Mouse (Mus musculus) stomach, postnatal 0 days (tissue): ENCODE measurements around the gene Habp4. TPM values are rescaled to one million over a fixed set of nuclear protein-coding genes. Genes with fewer than 3 reads are reported as not detected.

ENCODE experiments used
- ATAC-seq: fragments of 200-750 bp; cut with Nextera tagmentation; 2 replicates; pipeline ENCODE4 v1.8.0; 2017; ENCODE audit not compliant: low FRiP score, low TSS enrichment
- DNase-seq: peaks from one replicate; pipeline ENCODE4 v3.0.0-alpha.2; 2016; ENCODE audit warnings: low spot score
- H3K27ac ChIP-seq: fragments of 300-500 bp; sonication (generic); replicated peaks from 2 replicates; pipeline ENCODE4 v1.5.1; 2014; ENCODE audit warnings: mild to moderate bottlenecking, control low read depth
- H3K27me3 ChIP-seq: fragments of 300-500 bp; sonication (generic); 2 replicates; pipeline ENCODE4 v1.6.1; 2014; ENCODE audit warnings: low read length; ENCODE audit not compliant: control insufficient read depth, insufficient read depth
- H3K36me3 ChIP-seq: fragments of 300-500 bp; sonication (generic); 2 replicates; pipeline ENCODE4 v1.6.1; 2014; ENCODE audit warnings: low read length, mixed read lengths; ENCODE audit not compliant: control insufficient read depth, insufficient read depth
- H3K4me1 ChIP-seq: fragments of 300-500 bp; sonication (generic); replicated peaks from 2 replicates; pipeline ENCODE4 v1.6.1; 2014; ENCODE audit warnings: antibody characterized with exemption; ENCODE audit not compliant: control insufficient read depth, insufficient read depth
- H3K4me2 ChIP-seq: fragments of 300-500 bp; sonication (generic); replicated peaks from 2 replicates; pipeline ENCODE4 v1.6.1; 2014; ENCODE audit warnings: low read depth, mild to moderate bottlenecking, control low read depth, moderate library complexity
- H3K4me3 ChIP-seq: fragments of 300-500 bp; sonication (generic); 2 replicates; pipeline ENCODE4 v1.5.1; 2014; ENCODE audit warnings: low read depth, low read length, control low read depth
- H3K9ac ChIP-seq: fragments of 300-500 bp; sonication (generic); 2 replicates; pipeline ENCODE4 v1.6.1; 2014; ENCODE audit warnings: mild to moderate bottlenecking, low read length, control low read depth, mixed read lengths
- H3K9me3 ChIP-seq: fragments of 300-500 bp; sonication (generic); 2 replicates; pipeline ENCODE4 v1.6.1; 2016; ENCODE audit warnings: low read length; ENCODE audit not compliant: control insufficient read depth
- CTCF ChIP-seq: IDR thresholded peaks from 2 replicates; pipeline ENCODE4 v1.5.1; 2016; ENCODE audit warnings: antibody characterized with exemption, low read depth, mild to moderate bottlenecking, moderate library complexity
- EP300 ChIP-seq: optimal IDR thresholded peaks from 2 replicates; pipeline ENCODE3; 2016; ENCODE audit warnings: antibody characterized with exemption
- whole genome bisulfite sequencing: fragments of 180-500 bp; shearing (Covaris S2); extraction: QIAGEN DNeasy Blood & Tissue Kit; methylation state at CpG from one replicate; pipeline ENCODE4 v1.1.7; 2014; 5-methylcytosine and 5-hydroxymethylcytosine counted together
- polyA plus RNA-seq: library from polyadenylated mRNA; unstranded; fragments of >200 nt; fragmentation: Nextera tagmentation; extraction: Ambion mirVana; gene quantifications from 2 replicates; pipeline ENCODE4 v1.2.1, GENCODE M21; 2015

Gene Habp4
- polyA plus RNA-seq, 1 experiment from 2014 or later: 11.9 TPM

DNA sequence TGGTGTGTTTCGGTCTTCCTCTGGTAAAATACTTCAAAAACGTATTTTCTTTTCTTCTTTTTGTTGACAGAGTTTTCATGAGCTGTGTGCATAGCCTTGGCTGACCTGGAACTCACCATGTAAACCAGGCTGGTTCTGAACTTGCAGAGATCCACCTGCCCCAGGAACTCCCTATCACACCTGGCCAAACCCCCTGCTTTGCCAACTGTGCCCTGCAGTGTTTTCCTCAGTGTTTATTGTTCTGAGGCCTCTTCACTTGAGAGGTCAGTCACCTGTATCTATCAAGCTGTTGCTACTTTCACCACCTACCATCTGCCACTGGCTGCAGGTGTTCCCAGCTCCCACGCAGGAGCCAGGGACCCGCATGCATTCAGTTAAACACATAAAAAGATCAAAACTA, 65.1 kb downstream of the Habp4 start:
- 72% methylated on average over 4 of the region's 4 CpGs for WGBS

DNA sequence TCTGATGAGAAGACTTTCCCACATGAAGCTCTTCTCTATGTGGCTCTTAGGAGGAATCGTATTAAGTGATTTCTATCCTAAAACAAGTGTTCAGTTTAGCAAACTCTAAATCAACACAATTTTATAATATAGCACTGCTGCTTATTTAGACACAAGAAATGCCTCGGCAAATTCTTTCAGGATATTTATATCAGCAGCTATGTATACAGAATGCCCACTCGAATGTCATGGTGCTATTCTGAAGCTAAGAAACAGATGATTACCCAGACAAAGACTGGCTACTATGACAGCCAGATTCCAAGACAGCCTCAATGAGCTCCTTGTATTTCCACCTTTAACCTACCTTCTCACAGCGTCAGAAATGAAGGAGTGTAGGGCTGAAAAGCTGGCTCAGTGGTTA, 71.5 kb downstream of the Habp4 start:
- Histone ChIP-seq H3K9me3 (no peaks in the 10 kb centered on the region), H3K4me1 (no peaks in the 10 kb centered on the region), H3K27me3 (no peaks in the 10 kb centered on the region), H3K27ac (no peak overlapping the region), H3K4me3 (no peak overlapping the region), H3K36me3 (no peaks in the 10 kb centered on the region), H3K9ac (no peak overlapping the region), H3K4me2 (no peak overlapping the region)
- TF ChIP-seq CTCF: no peak
- TF ChIP-seq EP300: no peak
- 75% methylated on average over 4 of the region's 4 CpGs for WGBS
- DNase-seq: no peak
- no peak for ATAC-seq

More for the DNA sequence above, 65.1 kb downstream of the Habp4 start:
- Histone ChIP-seq H3K4me1 (no peaks in the 10 kb centered on the region), H3K4me3 (no peak overlapping the region), H3K9ac (no peak overlapping the region), H3K36me3 (no peaks in the 10 kb centered on the region), H3K4me2 (no peak overlapping the region), H3K27me3 (no peaks in the 10 kb centered on the region), H3K27ac (no peak overlapping the region), H3K9me3 (no peaks in the 10 kb centered on the region)
- no peak for TF ChIP-seq CTCF
- TF ChIP-seq EP300: no peak
- DNase-seq (no peak), ATAC-seq (no peak)

DNA sequence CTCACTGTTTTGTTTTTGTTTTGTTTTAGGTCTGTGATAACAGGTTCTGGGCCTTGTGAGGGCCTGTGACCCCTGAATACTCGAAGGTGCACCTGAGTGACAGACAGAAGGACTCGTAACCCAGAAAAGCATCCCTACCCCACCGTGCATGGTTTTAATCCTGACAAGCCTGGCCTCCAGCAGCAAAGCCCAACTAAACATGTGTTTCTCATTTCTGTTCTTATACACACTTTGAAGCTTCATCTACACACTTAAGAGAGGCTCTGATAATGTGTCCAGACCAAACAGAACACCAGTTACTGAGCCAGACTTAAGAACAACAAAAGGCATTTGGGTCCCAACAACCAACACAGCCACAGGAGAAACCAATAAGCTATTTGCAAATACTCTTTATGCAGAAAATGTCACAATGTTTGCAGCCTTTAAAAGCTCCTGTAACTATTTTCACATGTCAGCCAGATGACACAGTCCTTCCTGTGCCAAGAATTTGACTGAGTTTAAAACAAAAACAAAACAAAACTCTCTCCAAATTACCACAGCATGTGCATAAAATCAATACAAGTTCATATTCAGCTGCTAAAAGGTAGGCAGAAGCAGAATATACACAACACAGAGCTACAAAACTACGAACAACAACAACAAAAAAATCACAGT, 73.6 kb downstream of the Habp4 start:
- Histone ChIP-seq H3K9ac (no peak overlapping the region), H3K4me3 (no peak overlapping the region), H3K27ac (no peak overlapping the region), H3K36me3 (no peaks in the 10 kb centered on the region), H3K4me1 (no peaks in the 10 kb centered on the region), H3K4me2 (no peak overlapping the region), H3K9me3 (no peaks in the 10 kb centered on the region), H3K27me3 (no peaks in the 10 kb centered on the region)
- DNase-seq (no peak), ATAC-seq (no peak)
- TF ChIP-seq CTCF (no peak), EP300 (no peak)
- WGBS: 51% methylated on average over 4 of the region's 4 CpGs

DNA sequence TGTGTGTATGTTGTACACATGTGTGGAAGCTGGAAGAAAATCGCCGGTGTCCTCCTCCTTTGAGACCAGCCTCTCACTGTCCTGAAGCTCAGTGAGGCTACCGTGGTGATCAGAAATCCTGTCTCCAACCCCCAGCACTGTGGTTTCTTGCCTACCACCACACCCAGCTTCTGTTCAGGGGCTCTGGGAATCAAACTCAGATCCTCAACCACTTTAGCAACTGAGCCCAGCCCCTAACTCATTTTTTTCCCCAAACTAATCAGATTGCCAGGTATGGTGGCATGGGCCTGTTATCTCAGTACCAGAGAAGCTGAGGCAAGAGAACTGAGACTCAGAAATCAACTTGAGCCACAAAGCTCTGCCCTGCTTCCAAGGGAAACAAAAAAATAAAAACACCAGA, 74.2 kb downstream of the Habp4 start:
- DNase-seq (no peak), ATAC-seq (no peak)
- Histone ChIP-seq H3K27me3 (no peaks in the 10 kb centered on the region), H3K4me3 (no peak overlapping the region), H3K4me1 (no peaks in the 10 kb centered on the region), H3K9me3 (no peaks in the 10 kb centered on the region), H3K4me2 (no peak overlapping the region), H3K9ac (no peak overlapping the region), H3K27ac (no peak overlapping the region), H3K36me3 (no peaks in the 10 kb centered on the region)
- TF ChIP-seq EP300 (no peak), CTCF (no peak)
- WGBS: 66% methylated on average over 3 of the region's 3 CpGs

Other genes with a start within 250 kb of the Habp4 start
- gene Hsd17b3, start 72.6 kb upstream of the Habp4 start, polyA plus RNA-seq: not detected in 2 replicates
- gene Slc35d2, start 32.5 kb upstream of the Habp4 start, polyA plus RNA-seq: 7.9 and 9.5 TPM in 2 replicates
- 10.9 and 12.3 TPM in 2 replicates for gene Zfp367, start 8.6 kb upstream of the Habp4 start, polyA plus RNA-seq
- 11.8 and 12.1 TPM in 2 replicates for gene Cdc14b, start 113.5 kb downstream of the Habp4 start, polyA plus RNA-seq
- gene Aaed1, start 150.9 kb downstream of the Habp4 start, polyA plus RNA-seq: 47.2 and 47.9 TPM in 2 replicates
- 183 and 184 TPM in 2 replicates for gene Ctsl, start 209.1 kb downstream of the Habp4 start, polyA plus RNA-seq